Mouse (Mus musculus) hindbrain, embryonic 11.5 days (tissue): Measurements from ENCODE around the gene Tet3. TPM values are rescaled to one million over a fixed set of nuclear protein-coding genes. Genes with fewer than 3 reads are reported as not detected.

Experiments
- ATAC-seq: fragments of 200-750 bp; cut with Nextera tagmentation; 2 replicates; pipeline ENCODE4 v1.8.0; 2017; ENCODE audit warnings: mild to moderate bottlenecking, moderate TSS enrichment, moderate library complexity; ENCODE audit not compliant: low FRiP score
- DNase-seq: peaks from one replicate; pipeline ENCODE4 v3.0.0-alpha.2; 2015; ENCODE audit warnings: low spot score
- H3K27ac ChIP-seq: fragments of 300-500 bp; sonication (generic); 2 replicates; pipeline ENCODE4 v1.5.1; 2014; ENCODE audit warnings: mild to moderate bottlenecking, low read depth, low read length
- H3K27me3 ChIP-seq: fragments of 300-500 bp; sonication (generic); 2 replicates; pipeline ENCODE4 v1.6.1; 2014; ENCODE audit warnings: mild to moderate bottlenecking, low read length, moderate library complexity, mixed read lengths; ENCODE audit not compliant: control insufficient read depth, insufficient read depth
- H3K36me3 ChIP-seq: fragments of 300-500 bp; sonication (generic); 2 replicates; pipeline ENCODE4 v1.6.1; 2014; ENCODE audit warnings: mild to moderate bottlenecking, low read length, moderate library complexity, mixed read lengths; ENCODE audit not compliant: control insufficient read depth, insufficient read depth
- H3K4me1 ChIP-seq: fragments of 300-500 bp; sonication (generic); replicated peaks from 2 replicates; pipeline ENCODE4 v1.6.1; 2014; ENCODE audit warnings: low read length, mixed read lengths; ENCODE audit not compliant: control insufficient read depth, insufficient read depth
- H3K4me2 ChIP-seq: fragments of 300-500 bp; sonication (generic); replicated peaks from 2 replicates; pipeline ENCODE4 v1.6.1; 2014; ENCODE audit warnings: mild to moderate bottlenecking, low read depth, low read length
- H3K4me3 ChIP-seq: fragments of 300-500 bp; sonication (generic); 2 replicates; pipeline ENCODE4 v1.5.1; 2014; ENCODE audit warnings: low read depth, low read length
- H3K9ac ChIP-seq: fragments of 300-500 bp; sonication (generic); 2 replicates; pipeline ENCODE4 v1.6.1; 2014; ENCODE audit warnings: low read depth, low read length
- H3K9me3 ChIP-seq: fragments of 300-500 bp; sonication (generic); 2 replicates; pipeline ENCODE4 v1.6.1; 2016; ENCODE audit warnings: low read length; ENCODE audit not compliant: control insufficient read depth
- WGBS: fragments of 180-500 bp; shearing (Covaris S2); extraction: QIAGEN DNeasy Blood & Tissue Kit; methylation state at CpG from one replicate; pipeline ENCODE4 v1.1.7; 2014; 5-methylcytosine and 5-hydroxymethylcytosine counted together
- polyA plus RNA-seq: library from polyadenylated mRNA; unstranded; fragments of >200 nt; fragmentation: Nextera tagmentation; extraction: Ambion mirVana; gene quantifications from 2 replicates; pipeline ENCODE4 v1.2.1, GENCODE M21; 2014

Tet3 gene
- polyA plus RNA-seq, 1 experiment from 2014 or later: 55.6 TPM

- H3K9me3 ChIP-seq: no peaks in the 10 kb centered on the region
- H3K27ac ChIP-seq: no peak overlapping the region
- 0 out of 2 replicates have a peak, but pooled peaks cover 4% of the 10 kb centered on the region for H3K36me3 ChIP-seq
- no peak overlapping the region for H3K9ac ChIP-seq
- H3K4me3 ChIP-seq: no peak overlapping the region
- no peaks in the 10 kb centered on the region for H3K27me3 ChIP-seq
- no peak overlapping the region for H3K4me2 ChIP-seq
- DNase-seq: no peak
- ATAC-seq: no peak
- H3K4me1 ChIP-seq: no peaks in the 10 kb centered on the region
- 70% methylated on average over 10 of the region's 10 CpGs for WGBS
Measured at GRCm38 (mm10) chr6:83482418-83483085, 23.7 kb upstream of the Tet3 start.

GRCm38 (mm10) chr6:83480019-83480655 is 21.3 kb upstream of the Tet3 start:
- no peak overlapping the region for H3K4me3 ChIP-seq
- 91% methylated on average over 6 of the region's 6 CpGs for WGBS
- H3K27me3 ChIP-seq: no peaks in the 10 kb centered on the region
- H3K9me3 ChIP-seq: no peaks in the 10 kb centered on the region
- 0 out of 2 replicates have a peak, but pooled peaks cover 4% of the 10 kb centered on the region for H3K36me3 ChIP-seq
- H3K27ac ChIP-seq: no peak overlapping the region
- H3K9ac ChIP-seq: no peak overlapping the region
- no peak for ATAC-seq
- no peak for DNase-seq
- no peak overlapping the region for H3K4me2 ChIP-seq
- no peaks in the 10 kb centered on the region for H3K4me1 ChIP-seq

- H3K36me3 ChIP-seq: 0 out of 2 replicates have a peak, but pooled peaks cover 4% of the 10 kb centered on the region
- ATAC-seq (no peak), DNase-seq (no peak)
- 80% methylated on average over 2 of the region's 2 CpGs for WGBS
- H3K4me3 ChIP-seq: no peak overlapping the region
- H3K27ac ChIP-seq: no peak overlapping the region
- H3K4me2 ChIP-seq: no peak overlapping the region
- H3K27me3 ChIP-seq: no peaks in the 10 kb centered on the region
- no peak overlapping the region for H3K9ac ChIP-seq
- no peaks in the 10 kb centered on the region for H3K9me3 ChIP-seq
- H3K4me1 ChIP-seq: no peaks in the 10 kb centered on the region
Measured at GRCm38 (mm10) chr6:83479193-83479592, 20.3 kb upstream of the Tet3 start.

GRCm38 (mm10) chr6:83478628-83479027 is 19.7 kb upstream of the Tet3 start:
- H3K4me1 ChIP-seq: no peaks in the 10 kb centered on the region
- H3K27ac ChIP-seq: no peak overlapping the region
- H3K4me3 ChIP-seq: no peak overlapping the region
- ATAC-seq: no peak
- H3K27me3 ChIP-seq: no peaks in the 10 kb centered on the region
- no peak for DNase-seq
- H3K36me3 ChIP-seq: 0 out of 2 replicates have a peak, but pooled peaks cover 4% of the 10 kb centered on the region
- WGBS: 93% methylated on average over 7 of the region's 7 CpGs
- H3K4me2 ChIP-seq: no peak overlapping the region
- H3K9me3 ChIP-seq: no peaks in the 10 kb centered on the region
- no peak overlapping the region for H3K9ac ChIP-seq

- H3K4me2 ChIP-seq: no peak overlapping the region
- 0 out of 2 replicates have a peak, but pooled peaks cover 4% of the 10 kb centered on the region for H3K36me3 ChIP-seq
- ATAC-seq (no peak), DNase-seq (no peak)
- H3K4me1 ChIP-seq: no peaks in the 10 kb centered on the region
- no peak overlapping the region for H3K4me3 ChIP-seq
- H3K27ac ChIP-seq: no peak overlapping the region
- WGBS: 67% methylated on average over 4 of the region's 4 CpGs
- H3K27me3 ChIP-seq: no peaks in the 10 kb centered on the region
- no peaks in the 10 kb centered on the region for H3K9me3 ChIP-seq
- no peak overlapping the region for H3K9ac ChIP-seq
Measured at GRCm38 (mm10) chr6:83478217-83478616, 19.3 kb upstream of the Tet3 start.

GRCm38 (mm10) chr6:83475431-83475830 is 16.5 kb upstream of the Tet3 start:
- no peaks in the 10 kb centered on the region for H3K27me3 ChIP-seq
- H3K4me3 ChIP-seq: no peak overlapping the region
- no peaks in the 10 kb centered on the region for H3K9me3 ChIP-seq
- no peak for ATAC-seq
- H3K36me3 ChIP-seq: no peaks in the 10 kb centered on the region
- no peak overlapping the region for H3K27ac ChIP-seq
- 78% methylated on average over 7 of the region's 7 CpGs for WGBS
- H3K4me1 ChIP-seq: no peaks in the 10 kb centered on the region
- no peak for DNase-seq
- no peak overlapping the region for H3K9ac ChIP-seq
- no peak overlapping the region for H3K4me2 ChIP-seq

- H3K9ac ChIP-seq: no peak overlapping the region
- H3K36me3 ChIP-seq: no peaks in the 10 kb centered on the region
- no peak overlapping the region for H3K27ac ChIP-seq
- DNase-seq (no peak), ATAC-seq (no peak)
- H3K4me2 ChIP-seq: no peak overlapping the region
- H3K27me3 ChIP-seq: no peaks in the 10 kb centered on the region
- H3K9me3 ChIP-seq: no peaks in the 10 kb centered on the region
- no peaks in the 10 kb centered on the region for H3K4me1 ChIP-seq
- 85% methylated on average over 9 of the region's 9 CpGs for WGBS
- no peak overlapping the region for H3K4me3 ChIP-seq
Measured at GRCm38 (mm10) chr6:83473240-83473639, 14.4 kb upstream of the Tet3 start.

- Histone ChIP-seq H3K4me2 (no peak overlapping the region), H3K4me1 (no peaks in the 10 kb centered on the region), H3K27me3 (no peaks in the 10 kb centered on the region), H3K9ac (no peak overlapping the region), H3K4me3 (no peak overlapping the region), H3K9me3 (no peaks in the 10 kb centered on the region), H3K27ac (no peak overlapping the region), H3K36me3 (no peaks in the 10 kb centered on the region)
- ATAC-seq (no peak), DNase-seq (no peak)
- WGBS: 91% methylated on average over 7 of the region's 7 CpGs
Measured at GRCm38 (mm10) chr6:83471739-83472138, 12.9 kb upstream of the Tet3 start.

- Histone ChIP-seq H3K4me3 (no peak overlapping the region), H3K27me3 (no peaks in the 10 kb centered on the region), H3K4me1 (no peaks in the 10 kb centered on the region), H3K4me2 (no peak overlapping the region), H3K9ac (no peak overlapping the region), H3K36me3 (no peaks in the 10 kb centered on the region), H3K9me3 (no peaks in the 10 kb centered on the region), H3K27ac (no peak overlapping the region)
- ATAC-seq: no peak
- DNase-seq: no peak
Measured at GRCm38 (mm10) chr6:83464011-83464410, 5.1 kb upstream of the Tet3 start.
